8 mouse cellular contexts compared by ENCODE assay signal in the genomic region with DNA sequence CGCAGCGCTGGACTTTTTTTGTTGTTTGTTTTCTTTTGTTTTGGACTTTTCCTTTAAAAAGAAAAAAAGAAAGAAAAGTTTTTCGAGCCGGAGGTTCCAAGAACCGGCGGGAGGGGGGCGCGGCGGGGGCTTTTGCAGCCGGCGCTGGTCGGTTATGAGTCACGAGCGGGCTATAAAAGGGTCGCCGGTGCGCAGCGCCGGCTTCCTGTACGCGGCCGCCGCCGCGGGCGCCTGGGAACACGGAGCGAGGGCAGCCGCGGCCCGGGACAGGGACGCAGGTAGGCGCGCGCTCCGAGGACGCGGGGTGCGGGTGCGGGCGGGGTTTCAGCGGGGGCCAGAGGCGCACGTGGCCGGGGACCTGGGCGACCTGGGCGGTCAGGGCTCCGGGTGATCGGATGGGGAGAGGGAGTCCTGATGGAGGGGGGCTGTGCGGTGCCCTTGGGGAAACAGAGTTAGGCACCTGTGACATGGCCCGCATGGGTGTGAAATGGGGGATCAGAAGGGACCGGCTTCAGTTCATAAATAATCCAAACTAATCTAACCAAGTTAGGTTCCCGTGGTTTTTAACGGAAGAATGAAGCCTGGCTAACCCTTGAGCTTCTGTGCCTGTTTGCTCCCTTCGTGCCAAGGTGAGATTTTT. TPM values are rescaled to one million over a fixed set of nuclear protein-coding genes. Genes with fewer than 3 reads are reported as not detected.
DNase-seq lines count a peak whose midpoint lies in the region; ATAC-seq lines count a peak whose summit lies in the region.

No protein-coding gene starts in this region.

- no peaks in the 10 kb centered on the region for H3K36me3 ChIP-seq in embryonic facial prominence, embryonic 14.5 days (ENCODE audit: control insufficient read depth, insufficient read depth, low read length)

- peak; percentile 85 for ATAC-seq in embryonic facial prominence, embryonic 14.5 days (ENCODE audit: low read depth)
- ATAC-seq in megakaryocyte-erythroid progenitor cell, adult 5-6 weeks (replicated peaks; ENCODE audit: low FRiP score, low TSS enrichment, poor library complexity, severe bottlenecking): peak; percentile 32

- H3K27me3 ChIP-seq in embryonic facial prominence, embryonic 14.5 days (replicated peaks; ENCODE audit: control insufficient read depth, insufficient read depth, low read length): peaks cover 5% of the 10 kb centered on the region; the same call in 1 of the 2 replicates

- under 1% methylated on average over 53 of the region's 55 CpGs for WGBS in embryonic facial prominence, embryonic 14.5 days

- no peaks in the 10 kb centered on the region for H3K9me3 ChIP-seq in embryonic facial prominence, embryonic 14.5 days (ENCODE audit: control insufficient read depth, low read length)

- H3K4me1 ChIP-seq in embryonic facial prominence, embryonic 14.5 days (ENCODE audit: control insufficient read depth, insufficient read depth, low read length): 0 out of 2 replicates have a peak, but pooled peaks cover 3% of the 10 kb centered on the region

- peak overlapping the region; percentile 68 for H3K4me3 ChIP-seq in embryonic facial prominence, embryonic 14.5 days (ENCODE audit: low read depth, low read length)

- peak; percentile 7 to 16 for DNase-seq in layer of hippocampus, postnatal 10 days (ENCODE audit: low spot score in 2 of 2)
- DNase-seq in layer of hippocampus, postnatal 14 days (ENCODE audit: low spot score in 2 of 2): no peak
- DNase-seq in embryonic facial prominence, embryonic 14.5 days (ENCODE audit: low spot score): peak; percentile 46
- DNase-seq in heart, postnatal 10 days: peak; percentile 72 to 78
- DNase-seq in kidney, postnatal 36 days: peak; percentile 33 to 76
- DNase-seq in spleen, postnatal 10 days (ENCODE audit: low spot score in 2 of 2): peak; percentile 10 to 64
- no peak for DNase-seq in layer of hippocampus, adult 18-20 months (ENCODE audit: low spot score in 2 of 2)

- peak overlapping the region; percentile 72 for H3K9ac ChIP-seq in embryonic facial prominence, embryonic 14.5 days (ENCODE audit: low read depth, low read length)

- no peak overlapping the region for H3K27ac ChIP-seq in embryonic facial prominence, embryonic 14.5 days (replicated peaks; ENCODE audit: low read depth, low read length)

- intact Hi-C loops in heart, postnatal 10 days (cut with DNase I): no loop called here

- H3K4me2 ChIP-seq in embryonic facial prominence, embryonic 14.5 days (ENCODE audit: low read depth, low read length): peak overlapping the region; percentile 90

RNA-seq across cellular contexts. Expression of a gene that starts 32.3 kb away (rescaled TPM):
- total RNA-seq in layer of hippocampus, postnatal 10 days (2021): 10 to 100 TPM; 18.9 to 21.3 TPM
- total RNA-seq in layer of hippocampus, postnatal 14 days (2021): 10 to 100 TPM; 21.3 to 22.8 TPM
- polyA plus RNA-seq in embryonic facial prominence, embryonic 14.5 days (2014; fragmentation: Nextera tagmentation; extraction: Ambion mirVana): 43.0 and 44.0 TPM in 2 replicates
- 10 to 100 TPM; 35.5 to 37.9 TPM for total RNA-seq in heart, postnatal 10 days (2021)
- 41.6 and 42.4 TPM in 2 replicates for total RNA-seq in megakaryocyte-erythroid progenitor cell, adult 5-6 weeks (2014; fragmentation: Nextera tagmentation)
- 61.9 and 84.4 TPM in 2 replicates for total RNA-seq in megakaryocyte-erythroid progenitor cell, adult 5-6 weeks (2017)
- 10 to 100 TPM; 21.3 to 22.5 TPM for total RNA-seq in layer of hippocampus, adult 18-20 months (2021)

Comparison
In these comparisons a context has a peak if more than half of its experiments do, and no peak if none do; other contexts are left out.
1. DNase-seq: peak in layer of hippocampus, postnatal 10 days (2 of 2), embryonic facial prominence, embryonic 14.5 days (single experiment), heart, postnatal 10 days (2 of 2), kidney, postnatal 36 days (2 of 2) and spleen, postnatal 10 days (2 of 2); none in layer of hippocampus, postnatal 14 days (0 of 2) and layer of hippocampus, adult 18-20 months (0 of 2).